Mouse (Mus musculus) c-Kit-positive CD71-positive TER-119-negative erythroid progenitor cells, embryonic 14.5 days (primary cell): Measurements from ENCODE around the gene Slc7a1.
A peak's percentile ranks its signal among the peaks of the same experiment; 100 is the strongest.

Experiments used
- DNase-seq: peaks from one replicate; pipeline ENCODE4 v3.0.0-alpha.2; 2013; ENCODE audit warnings: low read depth

Gene Slc7a1

DNA sequence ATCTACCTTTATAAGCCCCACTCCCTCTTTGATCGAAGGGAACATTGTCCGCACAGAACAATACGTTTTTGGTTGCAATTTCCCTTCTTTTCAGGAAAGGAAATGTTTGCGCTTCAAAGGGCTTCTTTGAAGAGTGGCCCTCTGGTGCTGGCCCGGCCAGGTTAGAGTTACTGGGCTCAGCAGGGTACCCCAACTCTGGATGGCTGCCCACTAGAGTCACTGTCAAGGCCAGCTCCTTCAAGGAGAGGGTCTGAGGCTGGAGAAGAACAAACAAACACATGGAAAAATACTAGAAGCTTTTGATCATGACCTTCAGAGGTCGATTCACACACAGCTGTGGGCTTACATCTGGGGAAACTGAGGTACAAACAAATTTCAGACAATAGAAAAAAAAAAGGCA lies 6.9 kb downstream of the Slc7a1 start:
- DNase-seq, result no peak

DNA sequence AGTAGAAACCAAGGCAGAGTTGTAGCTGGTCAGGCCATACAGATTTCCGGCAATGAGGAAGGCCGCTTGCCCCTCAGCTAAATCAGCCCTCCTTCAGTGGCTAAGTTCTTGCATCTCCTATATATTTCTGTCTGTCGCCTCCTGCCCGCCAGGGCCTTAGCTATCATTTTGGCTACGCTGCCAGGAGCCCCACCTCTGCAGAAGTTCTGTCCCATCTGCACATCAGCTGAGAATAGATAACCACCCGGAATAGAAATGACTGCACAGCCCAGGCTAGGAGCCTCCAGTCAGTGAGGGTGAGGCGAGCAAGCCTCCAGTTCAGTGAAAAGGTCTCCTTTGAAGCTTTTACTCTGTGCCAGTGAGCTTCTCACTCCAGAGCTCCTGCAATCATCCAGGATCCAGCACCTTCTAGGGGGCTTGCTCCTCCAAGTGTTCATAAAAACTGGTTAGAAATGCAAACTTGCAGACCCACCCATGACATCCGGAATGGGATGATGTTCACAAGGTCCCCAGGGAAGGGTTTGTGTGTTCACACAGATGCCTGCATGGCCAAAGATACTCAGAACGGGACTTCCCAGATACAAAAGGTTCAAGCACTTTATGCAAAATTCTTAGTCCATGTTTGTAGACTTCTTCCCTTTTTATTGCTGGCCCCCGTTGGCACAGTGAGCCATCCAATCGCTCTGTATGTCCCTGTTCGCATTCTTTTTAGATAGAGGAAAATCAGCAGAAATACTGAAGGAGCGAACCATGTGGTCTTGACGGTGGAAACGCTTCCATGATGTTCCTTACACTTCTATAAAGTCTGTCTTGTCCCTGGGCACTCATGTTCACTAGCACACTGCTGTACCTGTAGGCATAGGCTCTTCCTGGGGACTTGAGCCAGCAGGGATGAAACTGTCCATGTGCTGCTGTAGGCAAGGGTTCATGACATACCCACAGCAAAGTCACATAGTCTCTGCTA lies 10.4 kb downstream of the Slc7a1 start:
- DNase-seq, result peak; percentile 52

DNA sequence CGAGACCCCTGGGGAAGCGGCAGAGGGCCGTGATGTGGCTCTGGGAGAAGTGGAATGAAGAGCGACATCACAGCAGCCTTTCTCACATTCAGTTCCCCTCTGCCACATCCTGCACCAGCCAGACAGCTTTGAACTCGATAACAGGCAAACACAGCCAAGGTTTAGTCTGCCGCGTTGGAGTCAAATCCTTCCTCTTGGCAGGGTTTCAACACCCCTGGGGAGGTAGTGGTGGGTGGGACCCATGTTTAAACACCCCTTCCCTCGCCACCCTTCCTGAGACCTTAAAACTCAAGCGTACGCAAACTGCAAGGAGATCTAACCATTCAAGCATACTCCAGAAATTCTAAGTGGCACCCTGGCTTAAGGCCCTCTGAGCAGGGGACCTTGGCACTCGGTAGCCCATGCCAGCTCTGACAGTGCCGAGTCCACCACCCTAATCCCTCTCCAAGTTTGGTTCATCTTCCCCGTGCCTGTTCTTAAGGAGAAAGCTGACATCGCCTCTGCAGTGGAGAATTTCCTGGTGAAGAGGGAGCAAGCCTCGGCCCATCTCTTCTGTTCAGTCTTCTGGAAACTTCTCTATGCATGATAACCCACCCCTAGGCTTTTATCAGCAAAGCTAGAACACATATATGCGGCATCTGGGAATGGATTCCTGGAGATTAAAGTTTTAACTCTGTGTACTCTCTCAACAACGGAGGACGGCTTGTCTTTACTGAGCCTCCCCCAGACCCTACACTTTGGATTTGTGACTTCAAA lies 11.3 kb downstream of the Slc7a1 start:
- DNase-seq, result no peak

DNA sequence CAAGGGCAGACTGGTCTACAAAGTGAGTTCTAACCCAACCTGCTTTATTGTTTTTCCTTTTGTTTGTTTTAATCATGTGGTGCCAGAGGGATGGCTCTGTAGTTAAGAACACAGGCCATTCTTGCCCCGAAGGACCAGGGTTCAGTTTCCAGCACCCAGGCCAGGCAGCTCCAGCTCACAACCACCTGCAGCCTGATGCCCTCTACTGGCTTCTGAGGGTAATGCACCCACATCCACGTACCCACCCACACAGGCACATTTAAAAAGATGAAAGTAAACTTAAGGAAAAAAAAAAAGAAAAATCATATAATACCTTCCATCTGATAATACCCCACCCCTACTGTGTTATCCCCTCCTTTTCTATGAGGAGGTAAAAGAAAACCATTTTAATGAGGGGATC lies 11.9 kb downstream of the Slc7a1 start:
- no peak for DNase-seq

DNA sequence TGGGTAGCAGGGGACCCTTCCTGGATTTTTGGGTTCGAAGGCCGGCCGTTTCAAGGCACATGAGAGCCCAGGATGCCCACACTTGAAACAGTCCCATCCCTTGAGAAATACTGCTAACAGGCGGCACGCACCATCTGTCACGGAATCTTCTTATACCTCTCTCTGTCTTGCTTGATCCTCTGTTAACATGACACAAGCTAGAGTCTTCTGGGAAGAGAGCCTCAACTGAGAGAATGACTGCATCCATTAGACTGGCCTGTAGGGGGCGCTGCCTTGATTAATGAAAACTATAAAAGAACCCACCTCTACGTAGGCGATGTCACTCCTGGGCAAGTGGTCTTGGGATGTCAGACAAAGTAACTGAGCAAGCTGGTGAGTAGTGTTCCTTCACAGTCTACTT lies 13.2 kb downstream of the Slc7a1 start:
- DNase-seq, result no peak

DNA sequence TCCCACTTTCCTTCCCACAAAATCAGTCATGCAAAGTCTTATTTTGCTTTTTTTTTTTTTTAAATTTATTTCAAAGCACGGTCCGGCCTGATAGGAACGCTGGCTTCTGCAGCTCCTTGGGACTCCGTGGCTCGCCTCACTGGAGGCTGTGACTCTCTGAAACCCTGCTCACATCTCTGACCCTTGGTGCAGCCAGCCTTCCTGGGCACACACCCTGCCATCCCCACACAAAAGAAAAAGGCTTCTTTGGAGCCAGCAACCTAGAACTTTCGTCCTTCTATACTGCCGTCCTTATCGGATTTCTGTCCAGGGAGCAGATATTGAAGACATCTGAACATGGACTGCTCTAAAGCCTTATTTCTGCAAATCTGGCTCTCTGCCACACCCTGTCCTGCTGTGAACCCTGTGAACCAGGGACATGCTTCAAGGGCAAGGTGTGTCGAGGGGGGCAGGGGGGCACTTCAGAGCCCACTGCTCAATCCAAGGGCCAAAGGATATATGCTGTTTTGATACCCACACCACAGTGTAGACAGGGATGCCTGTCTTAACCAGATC lies 15.1 kb downstream of the Slc7a1 start:
- DNase-seq, result no peak

DNA sequence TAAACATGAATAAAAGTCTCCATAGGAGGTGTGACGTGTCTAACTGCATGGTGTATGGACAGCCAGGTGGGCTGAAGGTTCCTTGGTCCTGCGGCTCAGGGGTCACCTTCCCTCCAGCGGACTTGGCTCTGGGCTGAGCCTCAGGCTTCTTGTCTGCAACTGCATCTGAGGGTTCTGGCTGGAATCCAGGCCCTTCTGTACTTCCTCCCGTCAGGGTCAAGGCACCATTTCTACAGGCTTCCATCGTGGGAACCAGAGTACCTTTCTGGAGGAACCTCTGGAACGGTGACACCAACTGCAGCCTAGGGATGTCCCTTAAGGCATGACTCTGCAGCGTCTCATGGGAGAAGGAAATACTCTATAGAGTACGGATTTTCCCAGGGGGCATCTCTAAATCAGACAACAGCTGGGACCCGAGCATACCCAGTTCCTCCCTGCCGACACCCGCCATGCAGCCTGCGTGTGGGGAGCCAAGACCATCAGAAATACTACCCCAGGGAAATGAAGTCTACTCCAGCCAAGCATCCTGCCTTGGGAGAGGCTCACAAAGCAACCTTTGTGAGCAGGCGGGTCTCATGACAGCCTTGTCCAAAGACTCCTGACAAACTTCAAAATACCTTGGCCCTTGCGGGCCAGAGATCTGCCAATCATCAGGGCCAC lies 15.7 kb downstream of the Slc7a1 start:
- DNase-seq, result no peak

DNA sequence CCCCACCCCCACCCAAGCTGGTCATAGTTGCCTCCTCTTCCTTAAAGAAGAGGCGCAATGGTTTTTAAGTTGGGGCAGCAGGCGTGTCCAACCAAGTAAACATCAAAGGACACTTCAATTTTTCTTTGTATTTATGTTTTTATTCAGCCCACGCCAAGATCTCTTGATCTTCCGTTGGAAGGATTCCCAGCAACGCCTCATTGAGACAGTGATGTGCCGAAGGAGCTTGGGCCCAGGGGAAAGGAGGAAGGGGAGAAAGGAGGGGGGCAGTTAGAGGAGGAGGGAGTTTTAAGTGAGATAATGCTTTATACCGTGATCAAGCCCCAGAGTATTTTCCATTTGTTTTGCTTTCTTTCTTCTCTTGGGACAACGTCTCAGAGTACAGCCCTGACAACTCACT lies 18.6 kb downstream of the Slc7a1 start:
- no peak for DNase-seq

DNA sequence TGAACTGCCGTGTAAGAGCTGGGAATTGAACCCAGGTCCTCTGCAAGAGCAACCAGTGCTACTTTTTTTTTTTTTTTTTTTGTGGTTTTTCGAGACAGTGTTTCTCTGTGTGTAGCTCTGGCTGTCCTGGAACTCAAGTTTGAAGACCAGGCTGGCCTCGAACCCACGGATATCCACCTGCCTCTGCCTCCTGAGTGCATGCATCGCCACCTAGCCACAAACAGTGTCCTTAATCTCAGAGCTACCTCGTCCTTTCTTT lies 19.5 kb downstream of the Slc7a1 start:
- no peak for DNase-seq

DNA sequence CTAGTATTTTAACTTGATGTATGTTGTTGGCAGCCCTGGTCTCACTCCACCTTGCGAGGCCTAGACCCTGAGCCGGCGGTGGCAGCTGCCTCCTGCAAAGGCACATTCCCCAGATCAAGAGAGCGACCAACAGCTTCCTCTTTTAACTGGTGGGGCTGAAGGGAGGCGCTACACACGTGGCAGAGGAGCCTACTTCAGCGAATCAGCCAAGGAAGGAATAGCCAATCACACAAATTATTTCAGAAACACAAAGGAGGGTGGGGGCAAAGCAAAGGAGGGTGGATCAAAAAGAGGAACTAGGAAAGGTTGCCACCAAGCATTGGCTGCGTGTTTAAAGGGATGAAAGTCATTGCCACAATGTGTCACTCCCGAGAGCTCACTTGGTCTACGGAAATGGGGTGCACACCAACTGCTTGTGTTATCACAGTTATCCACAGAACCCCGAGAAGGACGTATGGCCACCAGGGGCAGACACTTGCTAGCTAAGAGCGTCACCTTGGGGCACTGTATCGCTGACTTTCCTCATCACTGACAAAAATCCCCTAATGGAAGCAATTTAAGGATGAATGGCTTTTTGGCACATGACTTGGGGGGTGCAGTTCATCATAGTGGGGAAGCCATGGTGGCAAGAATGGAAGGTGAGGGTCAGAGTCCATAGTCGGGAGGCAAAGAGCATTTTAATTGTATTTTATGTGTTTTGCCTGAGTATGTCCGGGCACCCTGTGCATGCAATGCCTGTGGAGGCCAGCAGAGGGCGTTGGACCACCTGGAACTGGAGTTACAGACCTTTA lies 20.1 kb downstream of the Slc7a1 start:
- DNase-seq, result no peak

DNA sequence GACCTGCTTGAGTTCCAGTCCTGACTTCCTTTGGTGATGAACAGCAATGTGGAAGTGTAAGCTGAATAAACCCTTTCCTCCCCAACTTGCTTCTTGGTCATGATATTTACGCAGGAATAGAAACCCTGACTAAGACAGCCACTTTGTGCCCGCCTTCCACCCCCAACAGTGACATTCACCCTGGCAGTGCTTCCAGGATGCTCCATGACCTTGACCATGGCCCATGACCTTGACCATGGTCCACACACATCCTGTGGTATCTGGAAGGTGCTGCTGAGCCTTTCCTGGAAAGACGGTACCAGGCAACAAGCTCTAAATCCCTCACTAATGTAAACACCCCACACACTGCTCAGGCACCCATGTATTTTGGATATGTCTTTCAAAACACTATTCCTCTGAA lies 21.0 kb downstream of the Slc7a1 start:
- no peak for DNase-seq

DNA sequence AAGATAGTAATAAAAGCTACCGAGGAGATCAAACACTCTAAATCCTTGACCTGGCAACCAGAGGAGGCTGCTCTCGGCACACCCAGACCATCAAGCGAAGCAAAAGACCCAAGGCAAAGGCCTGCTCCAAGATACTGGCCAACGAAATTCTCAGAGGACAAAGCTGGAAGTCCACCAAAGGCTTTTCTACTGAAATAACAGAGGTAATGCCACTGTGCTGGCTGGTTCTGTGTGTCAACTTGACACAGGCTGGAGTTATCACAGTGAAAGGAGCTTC lies 21.5 kb downstream of the Slc7a1 start:
- no peak for DNase-seq

DNA sequence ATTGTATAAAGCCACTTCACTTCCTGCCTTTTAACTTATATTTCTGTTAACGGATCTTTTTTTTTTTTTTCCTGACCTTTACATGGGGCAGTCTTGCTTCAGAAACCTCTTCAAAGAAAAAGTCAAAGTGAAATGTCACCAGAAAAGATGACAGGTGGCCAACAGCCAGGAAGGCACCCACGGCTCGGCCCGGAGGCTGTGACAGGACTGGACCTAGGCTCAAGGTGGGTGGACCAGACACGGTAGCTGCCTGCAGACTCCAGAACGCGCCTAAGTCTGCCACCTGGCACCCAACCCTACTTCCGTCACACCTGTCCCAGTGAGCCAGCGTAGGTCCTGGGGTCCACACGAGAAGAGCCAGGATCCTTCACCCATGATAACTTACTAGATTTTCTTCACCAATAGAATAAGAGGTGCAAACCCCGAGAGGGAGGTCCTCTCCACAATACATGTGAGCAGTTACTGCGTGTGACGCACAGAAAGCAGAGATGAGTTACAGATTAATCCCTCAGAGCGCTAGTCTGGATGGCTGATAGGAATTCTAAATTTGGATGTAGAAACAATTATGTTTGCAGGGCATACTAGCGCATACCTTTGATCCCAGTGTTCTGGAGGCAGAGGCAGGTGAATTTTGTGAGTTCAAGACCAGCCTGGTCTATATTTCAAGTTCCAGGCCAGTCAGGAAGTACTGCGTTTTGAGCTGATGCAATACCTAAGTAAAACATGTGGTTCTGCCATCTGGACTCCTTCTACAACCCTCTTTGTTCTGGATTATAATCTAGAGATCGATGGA lies 22.1 kb downstream of the Slc7a1 start:
- DNase-seq, result no peak

DNA sequence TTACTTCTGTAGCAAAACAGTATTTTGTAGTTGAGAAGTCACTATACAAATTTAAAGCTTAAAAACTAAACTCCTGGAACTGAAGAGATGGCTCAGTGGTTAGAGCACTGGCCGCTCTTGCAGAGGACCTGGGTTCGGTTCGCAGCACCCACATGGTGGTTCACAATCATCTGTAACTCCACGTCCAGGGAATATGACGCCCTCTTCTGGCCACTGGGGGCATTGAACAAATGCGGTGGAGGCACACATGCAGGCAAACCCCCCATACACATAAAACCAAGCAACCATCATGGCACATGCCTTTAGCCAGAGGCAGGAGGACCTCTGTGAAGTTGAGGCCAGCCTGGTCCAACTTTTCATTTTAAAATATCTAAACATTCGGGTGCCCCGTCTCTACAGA lies 23.3 kb downstream of the Slc7a1 start:
- DNase-seq, result no peak

DNA sequence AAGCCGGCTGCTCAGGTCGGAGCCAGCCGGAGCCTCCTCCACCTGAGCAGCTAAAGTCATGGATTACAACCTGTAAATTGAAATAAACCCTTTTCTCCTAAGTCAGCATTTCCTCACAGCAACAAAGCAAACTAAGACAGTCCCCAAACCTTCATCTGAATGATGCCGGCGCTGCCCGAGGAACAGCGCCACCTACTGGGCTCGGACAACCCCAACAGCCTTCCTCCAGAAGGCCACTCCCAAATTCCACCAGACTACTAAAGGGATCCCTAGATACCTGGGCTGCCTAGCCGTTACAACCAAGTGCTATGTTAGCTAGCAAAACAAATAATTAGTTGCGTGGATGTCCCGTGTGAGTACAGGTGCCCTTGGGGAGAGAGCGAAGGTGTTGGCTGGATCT lies 24.2 kb downstream of the Slc7a1 start:
- no peak for DNase-seq

DNA sequence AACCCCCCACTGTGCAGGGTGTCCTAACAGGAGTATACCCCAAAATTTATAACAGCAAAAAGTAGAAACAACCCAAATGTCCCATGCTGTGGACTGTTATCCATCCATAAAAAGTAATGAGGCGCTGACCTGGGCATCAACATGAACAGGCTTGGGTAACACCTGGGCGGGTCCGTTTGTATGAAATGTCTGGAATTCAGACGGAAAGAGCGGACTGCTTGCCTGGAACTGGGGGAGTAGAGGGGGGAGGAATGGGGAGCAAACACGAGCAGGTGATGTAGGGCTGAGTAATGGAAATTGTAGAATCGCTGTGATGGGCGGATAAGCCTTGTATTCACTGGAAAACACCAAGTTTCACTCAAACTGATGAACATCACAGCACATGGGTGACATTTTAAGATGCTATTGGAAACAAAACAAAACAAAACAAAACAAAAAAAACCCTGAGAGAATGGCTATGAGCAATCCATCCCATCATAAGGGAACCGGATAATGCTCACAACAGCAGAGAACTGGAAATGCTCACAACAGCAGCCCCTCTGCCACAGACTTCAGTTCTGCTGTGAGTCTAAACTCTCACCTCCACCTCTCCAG lies 26.5 kb downstream of the Slc7a1 start:
- no peak for DNase-seq

DNA sequence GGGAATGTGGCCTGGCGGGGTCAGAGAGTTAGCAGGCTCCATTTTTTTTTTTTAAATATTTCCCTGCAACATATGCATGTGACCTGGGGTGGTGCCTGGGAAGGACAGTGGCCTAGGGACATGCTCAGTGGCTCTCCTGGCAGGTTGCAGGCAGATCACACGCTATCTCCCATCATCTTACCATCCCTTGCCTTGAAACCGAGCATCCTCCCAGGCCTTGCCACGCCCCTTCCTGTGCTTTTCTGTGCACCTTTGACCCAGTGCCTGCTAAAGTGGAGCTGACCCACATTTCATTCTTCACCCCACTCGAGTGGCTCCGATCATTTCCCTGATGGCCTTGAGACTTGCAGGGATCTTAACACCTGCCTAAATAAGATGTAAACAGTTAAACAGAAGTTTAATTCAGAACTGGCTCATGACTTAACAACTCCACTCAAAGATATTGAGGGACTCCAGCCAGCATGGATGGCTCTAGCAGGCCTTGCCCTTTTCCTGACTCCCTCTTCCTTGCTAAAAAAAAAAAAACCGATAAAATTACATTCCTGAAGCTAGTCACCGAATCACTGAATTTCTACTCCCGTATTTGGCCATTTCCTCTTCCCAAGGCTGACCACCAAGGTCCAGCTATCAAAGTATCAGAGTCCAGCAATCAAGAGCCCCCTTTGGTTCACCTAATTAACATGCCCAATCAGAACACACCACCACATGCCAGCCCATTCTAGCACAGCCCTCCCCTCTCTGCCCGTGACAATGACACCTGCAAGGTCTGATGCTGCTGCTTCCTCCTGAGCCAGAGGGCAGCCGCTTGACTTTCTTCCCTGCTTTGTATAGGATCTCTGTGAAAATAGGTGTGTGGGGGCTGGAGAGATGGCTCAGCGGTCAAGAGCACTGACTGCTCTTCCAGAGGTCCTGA lies 27.4 kb downstream of the Slc7a1 start:
- DNase-seq, result no peak

DNA sequence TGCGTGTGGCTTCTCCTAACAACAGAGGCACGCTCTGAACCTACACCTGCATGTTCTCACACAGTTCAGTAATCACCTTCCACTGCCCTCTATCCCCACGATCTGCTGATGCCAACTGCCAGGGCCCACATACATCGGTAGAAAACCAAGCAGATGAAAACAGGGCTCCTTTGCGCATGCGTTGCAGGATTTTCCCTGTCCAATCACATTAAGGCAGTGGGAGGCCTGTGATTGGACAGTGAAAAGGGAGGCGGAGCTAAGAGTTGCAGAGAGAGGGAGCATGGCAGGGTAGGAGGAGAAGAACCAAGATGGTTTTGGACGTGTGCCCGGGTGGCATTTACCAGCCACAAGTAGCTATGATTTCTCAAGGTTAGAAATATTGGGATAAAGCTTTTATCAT lies 28.3 kb downstream of the Slc7a1 start:
- DNase-seq, result no peak

DNA sequence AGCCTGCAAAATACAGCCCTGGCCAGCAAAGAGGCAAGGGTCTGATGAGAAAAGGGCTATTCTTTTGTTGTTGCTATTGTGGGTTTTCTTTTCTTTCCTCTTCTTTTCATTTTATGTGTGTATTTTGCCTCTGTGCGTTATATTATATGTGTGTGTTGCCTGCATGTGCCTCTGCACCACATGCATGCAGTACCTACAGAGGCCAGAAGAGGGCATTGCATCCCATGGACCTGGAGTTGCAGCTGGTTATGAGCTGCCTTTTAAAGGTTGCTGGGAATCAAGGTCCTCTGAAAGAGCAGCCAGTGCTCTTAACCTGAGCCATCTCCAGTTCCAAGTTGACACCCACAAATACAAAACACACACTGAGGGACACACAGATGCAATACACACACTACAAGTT lies 29.1 kb downstream of the Slc7a1 start:
- no peak for DNase-seq

DNA sequence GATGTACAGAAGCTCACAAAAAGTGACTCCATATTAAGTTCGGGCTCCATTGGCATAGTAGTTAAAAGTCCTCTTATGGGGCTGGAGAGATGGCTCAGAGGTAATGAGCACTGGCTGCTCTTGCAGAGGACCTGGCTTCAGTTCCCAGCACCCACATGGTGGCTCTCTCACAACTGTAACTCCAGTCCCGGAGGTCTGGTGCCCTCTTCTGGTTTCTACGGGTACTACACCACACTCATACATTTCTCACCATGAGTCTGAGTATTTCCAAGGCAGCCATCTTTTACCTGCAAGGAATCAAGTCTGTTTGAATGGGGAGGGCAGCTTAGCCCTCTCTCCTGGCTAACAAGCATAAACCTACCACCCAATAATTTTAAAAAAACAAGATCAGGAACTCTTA lies 30.5 kb downstream of the Slc7a1 start:
- no peak for DNase-seq
